Mouse (Mus musculus) liver, adult 2 months (tissue): Measurements from ENCODE around the gene Insig1. TPM values are rescaled to one million over a fixed set of nuclear protein-coding genes. Genes with fewer than 3 reads are reported as not detected.

Source experiments
- DNase-seq: peaks from one replicate; pipeline ENCODE4 v3.0.0-alpha.2; 2011; ENCODE audit warnings: low read depth, low spot score; ENCODE audit errors: extremely low read depth
- H3K27ac ChIP-seq: fragments of 200-500 bp; replicated peaks from 2 replicates; pipeline ENCODE4 v1.5.1; 2012; ENCODE audit warnings: low read depth, mild to moderate bottlenecking, control low read depth, inconsistent platforms, low read length; ENCODE audit not compliant: insufficient read depth
- H3K27me3 ChIP-seq: fragments of 200-500 bp; 2 replicates; pipeline ENCODE4 v1.6.1; 2012; ENCODE audit warnings: mild to moderate bottlenecking, moderate library complexity, low read length, inconsistent platforms; ENCODE audit not compliant: control insufficient read depth, insufficient read depth
- H3K36me3 ChIP-seq: fragments of 200-500 bp; 2 replicates; pipeline ENCODE4 v1.6.1; 2012; ENCODE audit warnings: low read length, inconsistent platforms; ENCODE audit not compliant: control insufficient read depth, insufficient read depth
- H3K4me1 ChIP-seq: fragments of 200-500 bp; 2 replicates; pipeline ENCODE4 v1.6.1; 2011; ENCODE audit warnings: low read length; ENCODE audit not compliant: control insufficient read depth, insufficient read depth
- H3K4me3 ChIP-seq: fragments of 200-500 bp; 2 replicates; pipeline ENCODE4 v1.5.1; 2011; ENCODE audit warnings: low read depth, mild to moderate bottlenecking, control low read depth, low read length, moderate library complexity; ENCODE audit not compliant: insufficient read depth
- H3K79me2 ChIP-seq: fragments of 200-500 bp; 2 replicates; pipeline ENCODE4 v1.6.1; 2012; ENCODE audit warnings: inconsistent platforms, mild to moderate bottlenecking, low read length, moderate library complexity; ENCODE audit not compliant: control insufficient read depth, insufficient read depth
- H3K9ac ChIP-seq: fragments of 200-500 bp; 2 replicates; pipeline ENCODE4 v1.6.1; 2012; ENCODE audit warnings: low read depth, mild to moderate bottlenecking, control low read depth, inconsistent platforms, low read length
- CTCF ChIP-seq: fragments of 200-500 bp; IDR thresholded peaks from 2 replicates; pipeline ENCODE4 v1.5.1; 2011; ENCODE audit warnings: low read depth, low read length, control low read depth
- POLR2A ChIP-seq: fragments of 200-500 bp; IDR thresholded peaks from 2 replicates; pipeline ENCODE4 v1.6.1; 2011; ENCODE audit warnings: low read length, control low read depth; ENCODE audit not compliant: insufficient read depth; ENCODE audit errors: extremely low read depth
- WGBS: fragments of 180-500 bp; shearing (Covaris S2); methylation state at CpG from one replicate; pipeline ENCODE4 v1.1.7; 2018; 5-methylcytosine and 5-hydroxymethylcytosine counted together
- polyA plus RNA-seq: library from polyadenylated mRNA; depleted of rRNA; stranded (reverse); fragments of >200 nt; gene quantifications from 2 replicates; pipeline ENCODE4 v1.2.3, GENCODE M21; 2012
- total RNA-seq: library from RNA; depleted of rRNA; stranded (reverse); fragments of >200 nt; gene quantifications from 2 replicates; pipeline ENCODE4 v1.2.3, GENCODE M21; 2014

Gene Insig1
- total and polyA plus RNA-seq, 2 experiments = 465 to 566 TPM

GRCm38 (mm10) chr5:28055450-28055849 is 15.7 kb upstream of the Insig1 start:
- peak; percentile 100 for DNase-seq
- Histone ChIP-seq H3K27ac (peak overlapping the region; percentile 85), H3K4me1 (peaks cover 14% of the 10 kb centered on the region), H3K9ac (no peak overlapping the region), H3K27me3 (no peaks in the 10 kb centered on the region), H3K79me2 (no peaks in the 10 kb centered on the region), H3K4me3 (no peak overlapping the region), H3K36me3 (peaks cover 5% of the 10 kb centered on the region; the same call in 1 of the 2 replicates)
- 15% methylated on average over 2 of the region's 2 CpGs for WGBS
- TF ChIP-seq CTCF (no peak), POLR2A (peak; percentile 14; the same call in 1 of the 2 replicates)

GRCm38 (mm10) chr5:28056877-28057276 is 14.3 kb upstream of the Insig1 start:
- no peak overlapping the region for H3K4me3 ChIP-seq
- WGBS = 87% methylated on average over 3 of the region's 3 CpGs
- no peaks in the 10 kb centered on the region for H3K27me3 ChIP-seq
- H3K27ac ChIP-seq = peak overlapping the region; percentile 7; the same call in 1 of the 2 replicates
- peak; percentile 16 for DNase-seq
- no peak overlapping the region for H3K9ac ChIP-seq
- peaks cover 20% of the 10 kb centered on the region for H3K4me1 ChIP-seq
- no peaks in the 10 kb centered on the region for H3K79me2 ChIP-seq
- TF ChIP-seq POLR2A = no peak
- TF ChIP-seq CTCF = no peak
- H3K36me3 ChIP-seq = peaks cover 2% of the 10 kb centered on the region; the same call in 1 of the 2 replicates

- H3K4me3 ChIP-seq = no peak overlapping the region
- peaks cover 9% of the 10 kb centered on the region for H3K4me1 ChIP-seq
- H3K9ac ChIP-seq = no peak overlapping the region
- H3K79me2 ChIP-seq = no peaks in the 10 kb centered on the region
- DNase-seq = peak; percentile 74
- H3K27ac ChIP-seq = peak overlapping the region; percentile 13
- no peaks in the 10 kb centered on the region for H3K36me3 ChIP-seq
- TF ChIP-seq POLR2A = no peak
- TF ChIP-seq CTCF = no peak
- no peaks in the 10 kb centered on the region for H3K27me3 ChIP-seq
These were observed 10.7 kb upstream of the Insig1 start for GRCm38 (mm10) chr5:28060506-28060905.

DNA sequence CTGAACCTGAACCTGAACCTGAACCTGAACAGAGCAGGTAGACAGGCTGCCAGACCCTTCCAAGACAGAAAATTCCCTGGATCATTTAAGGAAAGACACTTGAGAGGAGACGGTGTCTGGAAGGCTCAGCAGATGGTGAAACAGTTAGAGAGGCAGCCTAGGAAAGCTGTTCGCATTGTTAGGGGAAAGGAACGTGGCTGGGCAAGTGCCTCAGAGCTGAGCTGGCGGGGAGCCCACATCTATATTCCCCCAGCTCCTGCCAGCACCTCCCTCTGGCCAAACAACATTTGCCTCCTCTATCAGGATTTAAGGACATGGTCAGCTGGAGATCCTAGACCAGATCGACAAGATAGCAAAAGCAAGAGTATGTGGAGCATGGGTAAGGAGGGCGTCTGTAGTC is 10.2 kb upstream of the Insig1 start:
- 62% methylated on average over 6 of the region's 6 CpGs for WGBS
- no peak overlapping the region for H3K9ac ChIP-seq
- no peaks in the 10 kb centered on the region for H3K79me2 ChIP-seq
- no peaks in the 10 kb centered on the region for H3K36me3 ChIP-seq
- no peak for DNase-seq
- no peak for TF ChIP-seq CTCF
- no peak for TF ChIP-seq POLR2A
- H3K4me3 ChIP-seq = no peak overlapping the region
- peak overlapping the region; percentile 13 for H3K27ac ChIP-seq
- H3K27me3 ChIP-seq = no peaks in the 10 kb centered on the region
- peaks cover 10% of the 10 kb centered on the region for H3K4me1 ChIP-seq

DNA sequence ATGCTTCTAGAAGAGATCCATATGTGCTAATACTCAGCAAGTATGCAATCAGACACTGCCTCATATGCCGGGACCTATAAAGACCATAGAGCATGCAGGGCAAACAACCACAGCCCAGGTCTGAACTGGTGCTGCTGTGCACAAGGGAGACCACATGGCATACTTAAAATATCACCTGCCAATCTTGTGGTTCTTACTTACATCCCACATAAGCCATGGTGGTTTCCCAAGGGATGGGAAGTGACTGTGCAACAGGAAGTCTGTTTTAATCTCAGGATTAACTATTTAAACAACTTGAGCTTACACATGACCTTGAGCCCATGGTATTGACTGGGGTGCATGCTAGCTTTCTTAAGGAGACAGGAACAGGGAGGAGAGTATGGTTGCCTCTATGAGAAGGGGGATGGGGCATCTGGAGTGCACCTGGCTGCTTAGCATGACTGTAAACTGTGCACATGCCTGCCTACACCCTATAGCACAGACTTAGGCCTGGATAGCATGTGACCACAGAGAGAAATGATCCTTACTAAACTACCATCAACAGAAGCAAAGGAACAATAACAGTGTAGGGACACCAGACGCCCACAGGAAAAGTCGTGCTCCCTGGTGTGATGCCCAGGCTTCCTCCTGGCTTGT is 7.1 kb upstream of the Insig1 start:
- Histone ChIP-seq H3K79me2 (no peaks in the 10 kb centered on the region), H3K27me3 (no peaks in the 10 kb centered on the region), H3K27ac (no peak overlapping the region), H3K9ac (no peak overlapping the region), H3K36me3 (no peaks in the 10 kb centered on the region), H3K4me3 (no peak overlapping the region), H3K4me1 (peaks cover 18% of the 10 kb centered on the region)
- TF ChIP-seq CTCF = no peak
- no peak for TF ChIP-seq POLR2A
- no peak for DNase-seq
- WGBS = 78% methylated on average over 3 of the region's 3 CpGs

- H3K36me3 ChIP-seq = no peaks in the 10 kb centered on the region
- H3K79me2 ChIP-seq = no peaks in the 10 kb centered on the region
- DNase-seq = no peak
- no peak overlapping the region for H3K9ac ChIP-seq
- no peak overlapping the region for H3K27ac ChIP-seq
- 55% methylated on average over 4 of the region's 4 CpGs for WGBS
- H3K4me3 ChIP-seq = no peak overlapping the region
- no peaks in the 10 kb centered on the region for H3K27me3 ChIP-seq
- H3K4me1 ChIP-seq = peaks cover 22% of the 10 kb centered on the region
- TF ChIP-seq POLR2A (no peak), CTCF (no peak)
These were observed 5.9 kb upstream of the Insig1 start for GRCm38 (mm10) chr5:28065275-28065674.
